Comparison of ENCODE assay signal across 8 mouse cellular contexts in the genomic region with DNA sequence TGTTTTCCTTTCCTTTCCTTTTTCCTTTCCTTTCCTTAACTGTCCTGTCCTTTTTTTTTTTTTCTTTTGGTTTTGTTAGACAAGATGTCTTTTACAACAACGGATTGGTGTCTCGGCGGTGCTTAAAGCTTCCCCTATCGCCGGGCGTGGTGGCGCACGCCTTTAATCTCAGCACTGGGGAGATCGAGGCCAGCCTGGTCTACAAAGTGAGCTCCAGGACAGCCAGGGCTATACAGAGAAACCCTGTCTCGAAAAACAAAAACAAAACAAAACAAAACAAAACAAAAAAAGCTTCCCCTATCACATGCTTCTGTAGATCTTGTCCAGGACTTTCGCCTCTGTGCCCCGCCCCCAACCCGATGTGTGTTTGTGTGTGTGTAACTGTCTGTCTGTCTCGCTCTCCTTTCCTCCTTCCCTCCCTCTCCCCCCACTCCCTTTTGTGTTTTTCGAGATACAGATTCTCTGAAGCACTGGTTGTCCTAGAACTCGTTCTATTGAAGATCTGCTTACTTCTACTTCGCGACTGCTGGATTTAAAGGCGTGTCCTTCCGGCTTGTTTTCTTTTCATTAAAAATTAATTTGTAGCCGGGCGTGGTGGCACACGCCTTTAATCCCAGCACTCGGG. TPM values are rescaled to one million over a fixed set of nuclear protein-coding genes. Genes with fewer than 3 reads are reported as not detected.
DNase-seq lines count a peak whose midpoint lies in the region; ATAC-seq and TF ChIP-seq lines count a peak whose summit lies in the region.

No protein-coding gene starts in this region.

- peak overlapping the region; percentile 90 for H3K27ac ChIP-seq in limb, embryonic 15.5 days
- peak overlapping the region; percentile 25 for H3K27ac ChIP-seq in olfactory bulb, adult 2 months (ENCODE audit: insufficient read depth, low read depth, low read length)

- peak; percentile 57 for ATAC-seq in erythroid progenitor cell, adult 5-6 weeks (replicated peaks; ENCODE audit: low FRiP score, poor library complexity, severe bottlenecking)
- ATAC-seq in limb, embryonic 15.5 days (ENCODE audit: insufficient number of reproducible peaks, low FRiP score, low TSS enrichment, low read depth) = no peak

- H3ac ChIP-seq in C2C12 (ENCODE audit: control insufficient read depth, insufficient read length, low read depth) = peak overlapping the region; percentile 86

- 5% methylated on average over 24 of the region's 24 CpGs for WGBS in limb, embryonic 15.5 days
- WGBS in olfactory bulb, adult 2 months = 3% methylated on average over 24 of the region's 24 CpGs

- H3K4me3 ChIP-seq in C2C12 (ENCODE audit: insufficient read depth, poor library complexity, severe bottlenecking) = peak overlapping the region; percentile 96
- H3K4me3 ChIP-seq in limb, embryonic 15.5 days = peak overlapping the region; percentile 82
- peak overlapping the region; percentile 96 for H3K4me3 ChIP-seq in olfactory bulb, adult 2 months (ENCODE audit: insufficient read depth, low read depth, low read length)

- peaks cover 21% of the 10 kb centered on the region for H3K36me3 ChIP-seq in C2C12 (ENCODE audit: control insufficient read depth, insufficient read depth)
- peaks cover 24% of the 10 kb centered on the region for H3K36me3 ChIP-seq in limb, embryonic 15.5 days

- H3K27me3 ChIP-seq in C2C12 (ENCODE audit: control insufficient read depth, insufficient read depth, insufficient read length) = no peaks in the 10 kb centered on the region
- no peaks in the 10 kb centered on the region for H3K27me3 ChIP-seq in limb, embryonic 15.5 days

- H3K4me2 ChIP-seq in limb, embryonic 15.5 days = peak overlapping the region; percentile 65

- H3K79me3 ChIP-seq in C2C12 (ENCODE audit: low read depth) = peaks cover 19% of the 10 kb centered on the region

- peak overlapping the region; percentile 82 for H3K9ac ChIP-seq in limb, embryonic 15.5 days

- H3K79me2 ChIP-seq in C2C12 (ENCODE audit: control insufficient read depth, insufficient read depth) = peaks cover 25% of the 10 kb centered on the region

- peak; percentile 21 for DNase-seq in cerebellum, adult 9-11 months
- no peak for DNase-seq in cerebellum, adult 8-10 months
- no peak for DNase-seq in gastrocnemius, postnatal 10 days
- no peak for DNase-seq in adrenal gland, adult 8-10 months

- TF ChIP-seq CTCF in C2C12 (IDR thresholded peaks at IDR 0.05; ENCODE audit: control insufficient read depth, insufficient read depth, insufficient read length) = no peak
- TF ChIP-seq CTCF in olfactory bulb, adult 2 months (IDR thresholded peaks at IDR 0.05; ENCODE audit: insufficient read depth, low read depth, low read length) = no peak

- H3K9me3 ChIP-seq in limb, embryonic 15.5 days = no peaks in the 10 kb centered on the region

- no peak for TF ChIP-seq POLR2A in olfactory bulb, adult 2 months (IDR thresholded peaks at IDR 0.05; ENCODE audit: insufficient read depth, low read depth, low read length)

- peaks cover 18% of the 10 kb centered on the region for H3K4me1 ChIP-seq in limb, embryonic 15.5 days
- H3K4me1 ChIP-seq in olfactory bulb, adult 2 months (ENCODE audit: control insufficient read depth, insufficient read depth, low read length) = peaks cover 6% of the 10 kb centered on the region; the same call in 1 of the 2 replicates

TF ChIP-seq in C2C12, 6 proteins besides CTCF, POLR2A, EP300 and RAD21:
- TF ChIP-seq FOSL1 (IDR thresholded peaks at IDR 0.05; ENCODE audit: insufficient read depth, low read length, poor library complexity, severe bottlenecking) = no peak
- TF ChIP-seq USF1 (IDR thresholded peaks at IDR 0.05; ENCODE audit: low read depth) = no peak
- TF ChIP-seq CEBPB (IDR thresholded peaks at IDR 0.05; ENCODE audit: low read depth) = no peak
- TF ChIP-seq MAX (IDR thresholded peaks at IDR 0.05) = no peak
- TF ChIP-seq MYOD1 (IDR thresholded peaks at IDR 0.05; ENCODE audit: control insufficient read depth, insufficient read length, low read depth) = no peak
- no peak for TF ChIP-seq MYOG (IDR thresholded peaks at IDR 0.05; ENCODE audit: control insufficient read depth, extremely low read depth, insufficient read length)

RNA-seq across cellular contexts. Expression of a gene that starts 0.5 kb away (rescaled TPM):
- 83.8 TPM for polyA plus RNA-seq in C2C12 (2012; fragmentation: generic; extraction: Trizol)
- total RNA-seq in erythroid progenitor cell, adult 5-6 weeks (2015; ENCODE audit: low replicate concordance) = 5.8 and 10.1 TPM in 2 replicates
- total RNA-seq in erythroid progenitor cell, adult 5-6 weeks (2017; ENCODE audit: low replicate concordance) = 4.8 and 9.0 TPM in 2 replicates
- polyA plus RNA-seq in limb, embryonic 15.5 days (2015; fragmentation: Nextera tagmentation; extraction: Ambion mirVana) = 57.3 and 59.0 TPM in 2 replicates
- polyA plus RNA-seq in olfactory bulb, adult 2 months (2012; ENCODE audit: insufficient read depth, insufficient read length, low replicate concordance, missing spikeins) = not detected in 2 replicates
- total RNA-seq in gastrocnemius, postnatal 10 days (2021) = 10 to 100 TPM; 16.7 to 19.4 TPM
- 10 to 100 TPM; 34.3 to 40.5 (median 38.2) TPM for total RNA-seq in adrenal gland, adult 8-10 months (2022)

RNA-seq across cellular contexts. Expression of a gene that starts 9.9 kb away (rescaled TPM):
- 1.8 TPM for polyA plus RNA-seq in C2C12 (2012; fragmentation: generic; extraction: Trizol)
- not detected in 2 replicates for total RNA-seq in erythroid progenitor cell, adult 5-6 weeks (2015; ENCODE audit: low replicate concordance)
- not detected in 2 replicates for total RNA-seq in erythroid progenitor cell, adult 5-6 weeks (2017; ENCODE audit: low replicate concordance)
- 0.29 TPM in 1 of 2 replicates, not detected in the other for polyA plus RNA-seq in limb, embryonic 15.5 days (2015; fragmentation: Nextera tagmentation; extraction: Ambion mirVana)
- polyA plus RNA-seq in olfactory bulb, adult 2 months (2012; ENCODE audit: insufficient read depth, insufficient read length, low replicate concordance, missing spikeins) = not detected in 2 replicates
- not detected for total RNA-seq in gastrocnemius, postnatal 10 days (2021)
- total RNA-seq in adrenal gland, adult 8-10 months (2022) = not detected

RNA-seq across cellular contexts. Expression of a gene that starts 10.0 kb away (rescaled TPM):
- 381 TPM for polyA plus RNA-seq in C2C12 (2012; fragmentation: generic; extraction: Trizol)
- total RNA-seq in erythroid progenitor cell, adult 5-6 weeks (2015; ENCODE audit: low replicate concordance) = 1,299 and 1,601 TPM in 2 replicates
- total RNA-seq in erythroid progenitor cell, adult 5-6 weeks (2017; ENCODE audit: low replicate concordance) = 315 and 526 TPM in 2 replicates
- polyA plus RNA-seq in limb, embryonic 15.5 days (2015; fragmentation: Nextera tagmentation; extraction: Ambion mirVana) = 1,428 and 1,497 TPM in 2 replicates
- polyA plus RNA-seq in olfactory bulb, adult 2 months (2012; ENCODE audit: insufficient read depth, insufficient read length, low replicate concordance, missing spikeins) = not detected in 2 replicates
- 100 to 1,000 TPM; 732 to 736 TPM for total RNA-seq in gastrocnemius, postnatal 10 days (2021)
- total RNA-seq in adrenal gland, adult 8-10 months (2022) = 100 to 1,000 TPM; 571 to 651 (median 615) TPM

RNA-seq across cellular contexts. Expression of a gene that starts 11.9 kb away (rescaled TPM):
- 0.34 TPM for polyA plus RNA-seq in C2C12 (2012; fragmentation: generic; extraction: Trizol)
- not detected in 2 replicates for total RNA-seq in erythroid progenitor cell, adult 5-6 weeks (2015; ENCODE audit: low replicate concordance)
- not detected in 2 replicates for total RNA-seq in erythroid progenitor cell, adult 5-6 weeks (2017; ENCODE audit: low replicate concordance)
- 1.8 and 2.9 TPM in 2 replicates for polyA plus RNA-seq in limb, embryonic 15.5 days (2015; fragmentation: Nextera tagmentation; extraction: Ambion mirVana)
- not detected in 2 replicates for polyA plus RNA-seq in olfactory bulb, adult 2 months (2012; ENCODE audit: insufficient read depth, insufficient read length, low replicate concordance, missing spikeins)
- total RNA-seq in gastrocnemius, postnatal 10 days (2021) = 1 to 10 TPM; 1.6 to 1.9 TPM
- total RNA-seq in adrenal gland, adult 8-10 months (2022) = 10 to 100 TPM in 1 of 4 experiments, 1 to 10 TPM in 3; 2.8 to 14.8 (median 7.5) TPM

RNA-seq across cellular contexts. Expression of a gene that starts 12.0 kb away (rescaled TPM):
- 62.8 TPM for polyA plus RNA-seq in C2C12 (2012; fragmentation: generic; extraction: Trizol)
- total RNA-seq in erythroid progenitor cell, adult 5-6 weeks (2015; ENCODE audit: low replicate concordance) = 9.6 and 15.9 TPM in 2 replicates
- total RNA-seq in erythroid progenitor cell, adult 5-6 weeks (2017; ENCODE audit: low replicate concordance) = 14.0 and 15.7 TPM in 2 replicates
- 32.8 and 33.8 TPM in 2 replicates for polyA plus RNA-seq in limb, embryonic 15.5 days (2015; fragmentation: Nextera tagmentation; extraction: Ambion mirVana)
- not detected in 2 replicates for polyA plus RNA-seq in olfactory bulb, adult 2 months (2012; ENCODE audit: insufficient read depth, insufficient read length, low replicate concordance, missing spikeins)
- total RNA-seq in gastrocnemius, postnatal 10 days (2021) = 10 to 100 TPM; 22.2 to 24.6 TPM
- total RNA-seq in adrenal gland, adult 8-10 months (2022) = 10 to 100 TPM; 31.7 to 35.6 (median 32.6) TPM
